ENCODE assay signal across 8 mouse cellular contexts in the genomic region with DNA sequence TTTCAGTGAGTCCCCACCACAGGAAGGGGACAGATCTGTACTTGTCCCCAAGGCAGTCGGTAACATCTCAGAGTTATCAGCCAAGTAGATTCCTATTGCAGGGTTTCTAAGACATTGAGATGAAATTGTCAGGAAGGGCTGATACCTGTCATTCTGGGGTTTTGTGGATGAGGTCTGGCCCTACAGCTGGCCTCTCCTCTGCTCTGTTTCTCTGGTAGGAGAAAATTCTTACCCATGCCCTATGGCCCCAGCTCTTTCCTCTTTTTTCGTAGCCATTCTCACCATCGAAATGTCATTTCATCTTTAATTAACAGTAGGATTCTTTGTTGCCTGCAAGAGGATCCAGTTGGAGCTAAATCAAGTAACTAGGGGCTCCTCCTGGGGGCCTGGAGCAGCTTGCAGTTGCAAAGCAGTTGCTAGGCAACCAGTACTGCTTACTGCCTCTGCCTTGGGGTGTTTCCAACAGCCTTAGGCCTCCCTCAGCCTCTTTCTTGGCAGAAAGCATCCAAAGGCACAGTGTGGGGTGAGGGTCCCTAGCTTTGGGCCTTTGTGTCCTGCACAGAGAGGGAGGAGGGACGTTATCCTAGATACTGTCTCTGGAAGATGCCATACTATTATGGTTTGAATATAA. TPM values are rescaled to one million over a fixed set of nuclear protein-coding genes. Genes with fewer than 3 reads are reported as not detected.
DNase-seq lines count a peak whose midpoint lies in the region; ATAC-seq lines count a peak whose summit lies in the region.

TSS of gene 4933407L21Rik (plus strand) at position 427 of the 631 bp plus-strand sequence.

- no peak within 1 kb of the TSS for H3K4me3 ChIP-seq in heart, embryonic 13.5 days
- no peak within 1 kb of the TSS for H3K4me3 ChIP-seq in hindbrain, embryonic 10.5 days
- H3K4me3 ChIP-seq in heart, embryonic 11.5 days (ENCODE audit: low read depth, low read length): no peak within 1 kb of the TSS

- peaks cover 22% of the 10 kb centered on the region for H3K4me1 ChIP-seq in heart, embryonic 13.5 days
- H3K4me1 ChIP-seq in hindbrain, embryonic 10.5 days (replicated peaks): peaks cover 40% of the 10 kb centered on the region
- H3K4me1 ChIP-seq in heart, embryonic 11.5 days (ENCODE audit: control insufficient read depth, insufficient read depth, low read length): peaks cover 10% of the 10 kb centered on the region

- intact Hi-C loops in left cerebral cortex, postnatal 25 days (cut with DNase I): loop anchor here (1.0 kb wide), 1 partner anchor 28 kb away; no protein-coding TSS in a partner anchor

- H3K27me3 ChIP-seq in heart, embryonic 13.5 days (replicated peaks): no peaks in the 10 kb centered on the region
- H3K27me3 ChIP-seq in hindbrain, embryonic 10.5 days (ENCODE audit: insufficient read depth, poor library complexity, severe bottlenecking): no peaks in the 10 kb centered on the region; the same call in 1 of the 2 replicates
- no peaks in the 10 kb centered on the region for H3K27me3 ChIP-seq in heart, embryonic 11.5 days (ENCODE audit: control insufficient read depth, insufficient read depth, low read length)

- no peak for ATAC-seq in heart, embryonic 13.5 days (ENCODE audit: extremely low read depth, insufficient number of reproducible peaks, low FRiP score, low TSS enrichment)
- no peak for ATAC-seq in heart, embryonic 11.5 days (replicated peaks; ENCODE audit: insufficient number of reproducible peaks, low FRiP score, low TSS enrichment)

- 56% methylated on average over 4 of the region's 4 CpGs for WGBS in heart, embryonic 13.5 days
- WGBS in hindbrain, embryonic 10.5 days: 39% methylated on average over 4 of the region's 4 CpGs
- WGBS in heart, embryonic 11.5 days (ENCODE audit: insufficient replicate concordance): 64% methylated on average over 4 of the region's 4 CpGs

- H3K27ac ChIP-seq in heart, embryonic 13.5 days (replicated peaks): no peak within 1 kb of the TSS
- H3K27ac ChIP-seq in hindbrain, embryonic 10.5 days: peak within 1 kb of the TSS; percentile 69
- H3K27ac ChIP-seq in heart, embryonic 11.5 days (ENCODE audit: low read depth, low read length): no peak within 1 kb of the TSS

- no peak for DNase-seq in heart, adult 11 months
- DNase-seq in brain, embryonic 18.5 days (ENCODE audit: low read depth, low spot score): peak; percentile 84
- peak; percentile 50 for DNase-seq in hindbrain, embryonic 10.5 days (ENCODE audit: low spot score)
- DNase-seq in left cerebral cortex, postnatal 25 days (ENCODE audit: low spot score in 2 of 2): peak; percentile 83 to 95
- peak; percentile 78 for DNase-seq in right cerebral cortex, postnatal 25 days
- DNase-seq in spleen, adult 18-20 months: no peak

- H3K36me3 ChIP-seq in heart, embryonic 13.5 days: no peaks in the 10 kb centered on the region
- no peaks in the 10 kb centered on the region for H3K36me3 ChIP-seq in hindbrain, embryonic 10.5 days
- H3K36me3 ChIP-seq in heart, embryonic 11.5 days (ENCODE audit: control insufficient read depth, insufficient read depth, low read length): no peaks in the 10 kb centered on the region

- H3K4me2 ChIP-seq in heart, embryonic 13.5 days: no peak within 1 kb of the TSS
- no peak within 1 kb of the TSS for H3K4me2 ChIP-seq in heart, embryonic 11.5 days

- H3K9me3 ChIP-seq in heart, embryonic 13.5 days: no peaks in the 10 kb centered on the region
- H3K9me3 ChIP-seq in hindbrain, embryonic 10.5 days: no peaks in the 10 kb centered on the region
- H3K9me3 ChIP-seq in heart, embryonic 11.5 days (replicated peaks; ENCODE audit: control insufficient read depth, low read length): no peaks in the 10 kb centered on the region

- H3K9ac ChIP-seq in heart, embryonic 13.5 days: peak within 1 kb of the TSS; percentile 30; the same call in 1 of the 2 replicates
- no peak within 1 kb of the TSS for H3K9ac ChIP-seq in heart, embryonic 11.5 days (ENCODE audit: low read depth, low read length)

RNA-seq across cellular contexts. Expression of gene 4933407L21Rik, which starts in this region (rescaled TPM):
- polyA plus RNA-seq in heart, embryonic 13.5 days (2015; fragmentation: Nextera tagmentation; extraction: Ambion mirVana): 0.19 TPM in 1 of 2 replicates, not detected in the other
- 0.43 and 0.51 TPM in 2 replicates for polyA plus RNA-seq in hindbrain, embryonic 10.5 days (2016; fragmentation: Nextera tagmentation; extraction: Ambion mirVana)
- 1 to 10 TPM; 5.5 to 7.0 TPM for total RNA-seq in left cerebral cortex, postnatal 25 days (2021)
- not detected in 2 replicates for polyA plus RNA-seq in heart, embryonic 11.5 days (2014; fragmentation: Nextera tagmentation; extraction: Ambion mirVana)

Comparison
In these comparisons a context has a peak if more than half of its experiments do, and no peak if none do; other contexts are left out.
1. Peak in DNase-seq and H3K27ac ChIP-seq in hindbrain, embryonic 10.5 days; RNA of the gene not detected or under 1 TPM.
2. DNase-seq: peak in brain, embryonic 18.5 days (single experiment), left cerebral cortex, postnatal 25 days (2 of 2) and right cerebral cortex, postnatal 25 days (single experiment); none in heart, adult 11 months (single experiment) and spleen, adult 18-20 months (0 of 2).